Mouse (Mus musculus): ENCODE measurements around the gene Sgms1. TPM values are rescaled to one million over a fixed set of nuclear protein-coding genes. Genes with fewer than 3 reads are reported as not detected.
"Not testable (repeated sequence)": the region's sequence is repeated elsewhere in the genome, so short reads cannot be mapped to it uniquely, and the experiment has no call there.

Sgms1 gene
- total RNA-seq, 4 experiments from 2014 or later: 46.6 to 58.3 (median 50.3) TPM

DNA sequence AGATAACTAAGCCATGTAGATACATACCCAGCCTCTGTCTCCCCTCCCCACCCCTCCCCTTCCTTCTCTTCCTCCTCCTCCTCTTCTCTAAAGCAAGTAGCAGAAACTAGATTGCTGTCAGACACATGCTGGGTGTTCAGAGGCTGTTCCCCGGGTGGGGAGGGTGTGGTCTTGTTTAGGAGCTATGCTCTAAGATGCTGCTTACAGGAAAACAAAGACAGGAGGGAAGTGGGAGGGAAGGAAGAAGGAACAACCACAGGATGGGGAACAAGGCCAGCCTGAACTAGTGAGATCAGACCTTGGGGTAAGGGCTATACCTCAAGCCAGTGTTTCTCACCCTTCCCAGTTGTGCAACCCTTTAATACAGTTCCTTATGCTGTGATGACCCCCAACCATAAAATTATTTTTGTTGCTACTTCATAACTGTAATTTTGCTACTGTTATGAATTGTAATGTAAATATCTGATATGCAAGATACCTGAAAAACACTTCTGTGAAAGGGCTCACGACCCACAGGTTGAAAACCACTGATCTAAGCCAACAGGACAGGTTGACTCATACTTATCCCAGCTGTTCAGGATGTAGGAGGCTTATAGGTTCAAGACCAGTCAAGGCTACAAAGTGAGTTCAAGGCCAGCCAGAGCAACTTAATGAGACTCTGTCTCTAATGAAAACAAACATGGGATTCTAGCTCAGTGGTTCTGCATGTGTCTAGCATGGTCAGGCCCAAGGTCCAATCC, 61.3 kb downstream of the Sgms1 start:
- no peak for DNase-seq (ENCODE audit: low spot score in 2 of 2)

DNA sequence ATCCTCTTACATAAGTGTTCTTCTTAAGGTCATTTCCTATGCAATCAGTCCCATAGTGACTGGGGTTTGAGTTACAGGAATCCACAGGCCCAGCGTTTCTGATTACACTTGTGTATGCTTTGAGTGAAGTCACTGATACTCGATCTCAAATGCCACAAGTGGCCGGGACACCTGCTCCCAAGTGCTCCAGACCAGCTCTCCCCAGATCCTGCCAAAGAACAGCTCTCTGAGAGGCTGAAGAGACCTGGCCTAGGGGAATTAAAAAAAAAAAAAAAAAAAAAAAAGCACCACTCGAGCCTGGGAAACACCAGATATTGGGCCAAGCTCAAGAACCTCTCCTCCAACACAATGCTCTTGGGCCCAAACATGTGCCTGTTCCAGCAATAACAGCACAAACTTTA, 62.9 kb downstream of the Sgms1 start:
- no peak for DNase-seq (ENCODE audit: low spot score in 2 of 2)

DNA sequence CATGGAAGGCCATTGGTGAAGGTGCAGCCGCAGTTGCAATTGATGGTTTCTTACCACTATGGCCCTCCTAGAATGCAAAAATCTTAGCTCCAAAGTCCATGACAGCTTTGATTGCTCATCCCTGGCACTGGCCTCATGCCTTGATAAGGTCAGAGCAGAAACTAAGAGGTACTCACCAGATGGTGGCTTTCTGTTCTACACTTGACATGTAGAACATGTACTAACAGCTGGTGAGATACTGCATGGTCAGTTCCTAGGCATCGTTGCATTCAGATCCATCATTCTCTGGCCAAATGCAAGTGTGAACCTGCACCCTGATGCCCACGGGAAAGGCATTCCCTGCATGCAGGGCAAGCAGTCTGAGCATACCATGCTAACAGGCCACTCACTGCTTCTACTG, 63.4 kb downstream of the Sgms1 start:
- no peak for DNase-seq (ENCODE audit: low spot score in 2 of 2)

DNA sequence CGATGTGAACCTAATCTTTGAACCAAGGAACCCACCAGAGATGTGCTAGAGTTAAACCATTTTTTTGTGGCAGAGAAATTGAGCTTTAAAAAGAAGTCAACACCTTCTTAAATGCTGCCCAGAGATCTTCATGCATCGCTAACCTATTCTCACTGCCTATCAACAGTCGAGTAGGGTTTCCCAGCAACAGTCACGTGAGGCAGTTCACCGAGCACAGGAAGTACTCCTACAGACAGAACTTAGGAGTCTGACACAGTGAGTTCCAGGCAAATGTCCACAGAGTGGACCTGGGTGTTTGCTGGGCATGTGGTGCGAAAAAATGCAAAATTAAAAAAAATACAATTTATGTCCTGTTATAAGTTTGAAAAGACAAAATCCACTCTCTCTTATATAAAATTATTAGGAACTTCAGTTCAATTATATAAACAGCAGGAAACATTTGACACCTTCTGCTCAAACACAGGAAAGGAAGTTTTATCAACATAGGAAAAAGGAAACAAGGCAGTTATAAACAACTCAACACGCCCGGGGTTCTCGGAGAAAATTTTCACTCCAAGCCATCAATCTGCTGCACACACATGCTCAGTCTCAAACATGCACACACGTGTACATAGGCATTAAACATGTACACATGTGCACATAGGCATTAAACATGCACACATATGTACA, 64.3 kb downstream of the Sgms1 start:
- no peak for DNase-seq (ENCODE audit: low spot score in 2 of 2)

DNA sequence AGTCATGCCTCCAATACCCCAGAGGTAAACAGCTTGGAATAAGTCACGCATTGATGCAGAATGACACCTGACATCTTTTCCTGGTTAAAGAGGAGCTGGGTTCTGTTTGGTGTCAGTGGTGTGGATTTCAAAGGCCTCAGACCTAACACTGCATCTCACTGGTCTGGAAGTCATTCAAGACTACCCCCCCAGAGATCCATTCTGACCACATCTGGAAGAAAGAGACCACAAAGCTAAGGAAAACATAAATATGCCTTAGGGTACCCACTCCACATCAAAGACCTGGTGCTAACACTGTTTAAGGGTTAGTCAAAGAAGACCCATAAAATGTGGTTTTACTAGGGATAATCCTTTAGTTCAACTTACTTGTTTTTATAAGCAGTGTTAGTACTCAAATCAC, 65.0 kb downstream of the Sgms1 start:
- DNase-seq (ENCODE audit: low spot score in 2 of 2): no peak

DNA sequence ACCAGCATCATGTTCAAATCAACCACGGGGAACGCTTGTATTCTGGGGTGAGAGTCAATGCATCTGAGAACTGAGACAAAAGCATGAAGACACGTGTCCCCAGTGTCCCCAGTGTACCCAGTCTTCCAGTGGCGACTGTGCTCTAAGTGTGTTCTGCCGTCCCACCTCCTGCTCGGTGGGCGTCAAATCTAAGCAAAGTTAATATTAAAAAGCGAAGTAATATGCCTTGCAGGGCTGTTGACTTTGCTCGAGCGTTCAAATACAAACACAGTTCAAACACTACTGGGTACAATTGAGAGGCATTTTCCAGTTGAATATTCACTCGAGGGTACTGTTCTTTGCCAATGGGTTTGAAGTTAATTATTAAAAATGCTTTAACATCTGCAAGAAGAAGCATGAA, 66.4 kb downstream of the Sgms1 start:
- no peak for DNase-seq (ENCODE audit: low spot score in 2 of 2)

DNA sequence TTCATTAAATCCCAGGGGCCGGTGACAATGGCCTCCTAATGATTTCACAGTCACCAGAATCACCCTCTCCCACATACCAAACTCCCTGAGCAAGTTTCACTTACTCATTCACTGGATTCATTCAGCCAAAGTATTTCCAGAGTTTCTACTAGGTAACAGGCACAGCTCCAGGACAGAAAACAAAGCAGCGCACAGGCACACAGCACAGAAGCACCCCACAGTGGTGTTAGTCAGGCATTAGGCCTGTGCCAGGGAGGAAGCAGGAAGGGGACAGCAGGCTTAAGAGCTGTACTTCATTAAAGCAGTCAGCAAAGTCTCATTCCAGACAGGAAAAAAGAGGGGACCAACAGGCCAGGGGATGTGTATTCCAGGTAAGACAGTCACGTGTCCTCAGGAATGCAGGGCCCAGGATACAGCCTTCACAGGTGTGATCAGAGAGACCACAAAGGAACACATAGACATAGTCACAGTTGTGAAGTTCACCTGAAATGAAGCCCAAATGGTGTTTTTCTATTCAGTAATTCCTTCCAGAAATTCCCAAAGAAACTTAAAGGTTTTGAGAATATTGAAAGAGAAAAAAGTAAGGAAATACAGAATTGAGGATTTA, 67.0 kb downstream of the Sgms1 start:
- peak; percentile 52 to 66 for DNase-seq (ENCODE audit: low spot score in 2 of 2)

DNA sequence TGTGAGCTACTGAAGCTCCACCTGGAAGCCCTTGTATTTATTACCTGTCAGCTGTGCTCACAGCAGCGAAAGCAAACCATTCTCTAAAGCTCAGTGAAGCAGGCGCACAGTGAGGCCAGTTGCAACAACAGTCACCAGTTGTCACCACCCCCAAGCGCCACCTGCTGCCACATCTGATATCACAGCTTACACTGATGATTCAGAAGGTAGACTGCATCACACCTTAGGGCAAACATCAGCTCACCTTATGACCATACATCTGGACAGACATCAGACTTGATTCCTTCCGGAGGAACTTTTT, 69.2 kb downstream of the Sgms1 start:
- DNase-seq (ENCODE audit: low spot score in 2 of 2): peak in 1 of 2 experiments; percentile 34

DNA sequence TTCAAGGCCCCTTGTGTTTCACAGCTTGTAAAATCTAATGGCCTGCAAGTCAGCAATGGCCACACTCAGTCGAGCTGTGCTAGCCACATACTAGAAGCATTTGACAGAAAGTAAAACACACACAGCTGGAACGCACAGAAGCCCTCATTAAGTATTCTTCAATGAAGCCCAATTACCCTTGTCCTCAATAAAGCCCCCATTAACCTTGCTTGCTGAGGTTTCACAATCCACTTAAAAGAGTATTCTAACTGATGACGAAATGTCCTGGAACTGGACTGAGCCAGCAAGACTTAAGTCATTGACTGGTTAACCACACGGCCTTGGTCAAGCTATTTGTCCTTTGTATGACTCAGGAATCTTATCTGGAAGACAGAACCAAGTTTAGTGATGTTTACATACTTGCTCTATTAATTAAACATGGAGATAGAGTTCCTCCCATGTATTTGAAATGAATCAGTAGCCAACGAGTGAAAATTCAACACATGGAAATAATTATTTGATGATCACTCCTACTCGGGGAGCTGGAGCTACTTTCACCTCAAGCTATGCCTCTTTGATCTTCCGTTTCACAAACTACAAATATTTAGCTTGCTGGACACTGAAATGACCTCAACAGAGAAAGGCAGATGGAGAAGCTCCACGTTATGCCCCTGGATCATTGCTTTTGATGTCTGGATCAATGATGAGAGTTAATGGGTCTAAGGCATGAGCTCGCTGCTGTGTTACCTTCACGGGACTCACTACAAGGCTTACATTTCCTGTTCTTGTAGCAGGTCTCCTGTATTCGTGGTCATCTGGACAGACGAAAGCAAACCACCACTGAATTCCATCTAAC, 69.8 kb downstream of the Sgms1 start:
- DNase-seq (ENCODE audit: low spot score in 2 of 2): no peak

DNA sequence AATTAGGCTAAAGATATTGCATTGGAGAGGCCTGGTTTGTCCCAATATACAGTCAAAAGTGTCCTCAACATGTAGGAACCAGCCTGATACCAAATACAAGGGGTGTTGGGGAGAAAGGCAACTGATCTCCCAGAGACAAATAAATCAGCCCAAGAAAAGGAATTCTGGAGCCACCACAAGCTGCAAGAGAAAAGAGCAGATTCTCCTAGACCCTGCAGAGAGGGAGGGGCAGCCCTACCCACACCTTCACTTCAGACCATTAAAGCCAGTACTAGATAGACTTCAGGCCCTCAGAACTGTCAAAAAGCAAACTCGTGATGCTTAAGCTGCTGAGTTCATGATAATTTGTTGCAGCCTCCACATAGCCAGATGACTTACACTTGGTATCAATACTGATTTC, 70.5 kb downstream of the Sgms1 start:
- no peak for DNase-seq (ENCODE audit: low spot score in 2 of 2)

DNA sequence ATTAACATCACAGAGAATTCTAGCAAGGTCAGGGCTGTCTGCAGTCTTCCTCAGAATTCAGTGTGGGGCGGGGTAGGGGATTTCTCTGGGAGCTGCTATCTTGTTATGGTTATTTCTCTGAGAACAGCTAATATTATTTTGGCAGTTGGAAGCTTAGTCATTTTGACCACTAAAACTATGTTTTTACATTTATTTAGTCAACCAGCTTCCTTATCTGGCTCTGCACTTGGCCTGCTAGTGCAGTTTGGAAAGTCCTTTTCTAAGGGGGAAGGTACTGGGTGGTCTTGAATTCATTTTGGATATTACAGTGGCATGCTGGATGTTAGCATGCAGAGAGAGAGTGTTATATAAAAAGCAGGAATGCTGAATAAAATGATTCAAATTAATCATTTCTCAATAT, 72.2 kb downstream of the Sgms1 start:
- not testable (repeated sequence) for DNase-seq (ENCODE audit: low spot score in 2 of 2)

DNA sequence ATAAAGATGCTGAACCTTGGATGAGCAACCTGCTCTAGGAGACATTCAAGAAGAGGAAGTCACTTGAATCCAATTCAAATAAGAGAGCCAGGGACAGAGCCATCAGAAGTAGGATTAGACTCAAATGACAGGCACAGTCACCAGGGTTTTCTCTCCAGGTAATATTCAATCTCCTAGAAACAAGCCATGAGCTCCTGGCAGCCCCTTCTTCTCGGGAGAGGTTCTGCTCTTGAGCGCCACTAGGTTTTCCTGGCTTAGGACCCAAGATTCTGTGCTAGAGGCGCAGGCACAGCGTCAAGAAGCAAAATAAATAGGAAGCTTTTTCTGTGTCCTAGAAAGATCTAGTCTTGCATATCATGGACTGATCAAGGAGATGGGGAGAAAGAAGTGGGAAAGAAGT, 76.2 kb downstream of the Sgms1 start:
- no peak for DNase-seq (ENCODE audit: low spot score in 2 of 2)

DNA sequence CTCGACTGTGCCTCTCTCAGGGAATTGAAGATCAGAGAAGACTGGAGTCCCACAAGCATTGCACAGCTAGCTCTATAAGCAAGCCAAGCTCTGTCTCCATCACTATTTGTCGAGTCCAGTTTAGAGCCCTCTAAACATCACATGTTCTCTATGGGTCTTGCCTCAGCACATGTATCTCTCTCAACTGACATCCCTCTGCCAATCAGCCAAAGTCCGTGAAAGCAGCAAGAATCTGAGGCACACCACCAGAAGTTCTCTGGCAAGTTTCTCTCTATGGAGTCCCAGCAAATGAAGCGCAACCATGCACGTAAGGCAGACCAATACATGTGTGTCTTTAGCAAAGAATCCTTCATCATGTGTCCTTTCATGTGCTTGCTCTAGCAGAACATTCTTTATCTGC, 77.8 kb downstream of the Sgms1 start:
- no peak for DNase-seq (ENCODE audit: low spot score in 2 of 2)

DNA sequence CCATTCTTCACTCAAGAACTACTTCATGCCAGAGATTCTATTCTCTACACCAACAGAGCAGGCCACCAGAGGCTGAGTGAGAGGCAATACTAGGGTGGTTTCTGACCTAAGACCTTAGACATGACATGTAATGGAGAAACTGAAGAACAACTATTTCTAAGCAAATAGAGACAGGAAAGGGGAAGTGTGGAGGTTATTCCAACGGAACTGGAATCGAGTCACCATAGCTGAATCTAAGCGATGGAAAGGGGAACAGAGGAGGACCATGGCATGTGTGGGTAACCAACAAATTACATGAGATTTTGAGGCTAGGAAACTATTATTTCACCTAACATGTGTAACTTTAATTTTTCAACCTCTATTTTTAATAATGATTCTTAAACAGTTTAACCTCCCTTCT, 78.5 kb downstream of the Sgms1 start:
- no peak for DNase-seq (ENCODE audit: low spot score in 2 of 2)

DNA sequence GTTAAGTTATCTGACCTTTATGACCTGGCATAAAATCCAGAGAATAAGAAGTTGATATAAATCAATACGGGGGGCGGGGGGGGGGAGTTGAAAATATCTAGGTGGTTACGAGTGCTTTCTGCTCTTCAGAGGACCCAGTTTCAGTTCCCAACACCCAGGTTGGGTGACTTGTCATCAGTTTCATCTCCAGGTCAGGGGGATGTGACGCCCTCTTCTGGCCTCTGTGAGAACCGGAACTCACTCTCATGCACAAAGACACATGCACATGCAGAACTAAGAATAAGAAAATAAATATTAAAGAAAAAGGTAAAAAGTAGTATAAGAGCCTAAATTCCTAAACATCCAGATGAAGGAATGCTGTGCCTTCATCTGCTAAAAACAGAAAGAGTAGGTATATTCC, 79.0 kb downstream of the Sgms1 start:
- no peak for DNase-seq (ENCODE audit: low spot score in 2 of 2)

DNA sequence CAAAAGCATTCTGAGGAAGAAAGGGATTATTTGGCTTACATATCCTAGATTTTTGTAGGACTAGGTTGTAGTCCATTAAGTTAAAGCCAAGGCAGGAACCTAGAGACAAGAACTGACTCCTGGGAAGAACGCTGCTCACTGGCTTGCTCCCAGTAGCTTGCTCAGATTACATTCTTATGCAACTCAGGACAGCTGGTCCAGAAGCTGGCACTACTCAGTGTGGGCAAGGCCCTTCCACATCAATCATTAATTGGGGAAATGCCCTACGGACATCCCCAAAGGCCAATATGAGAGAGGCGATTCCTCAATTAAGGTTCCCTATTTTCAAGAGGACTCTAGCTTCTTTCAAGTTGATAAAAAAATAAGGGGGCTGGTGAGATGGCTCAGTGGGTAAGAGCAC, 80.2 kb downstream of the Sgms1 start:
- DNase-seq (ENCODE audit: low spot score in 2 of 2): no peak

DNA sequence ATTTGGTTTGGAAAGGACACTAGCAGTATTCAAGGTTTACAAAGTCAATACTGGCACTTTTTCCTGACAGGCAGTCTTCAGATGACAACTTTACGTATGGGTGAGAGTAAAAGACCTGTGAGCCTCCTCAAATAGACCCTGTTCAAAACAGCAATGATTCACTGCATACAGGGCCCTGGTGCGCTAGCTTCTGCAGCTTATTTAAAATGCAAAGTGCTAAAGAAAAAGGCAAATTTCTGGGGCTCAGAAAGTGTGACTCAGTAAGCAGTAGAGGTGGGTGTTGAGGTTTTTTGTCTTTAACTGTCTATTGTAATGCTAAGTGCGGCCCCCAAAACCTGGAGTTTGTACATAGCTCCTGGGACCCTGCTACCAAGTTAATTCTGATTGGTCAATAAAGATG, 81.2 kb downstream of the Sgms1 start:
- DNase-seq (ENCODE audit: low spot score in 2 of 2): no peak

DNA sequence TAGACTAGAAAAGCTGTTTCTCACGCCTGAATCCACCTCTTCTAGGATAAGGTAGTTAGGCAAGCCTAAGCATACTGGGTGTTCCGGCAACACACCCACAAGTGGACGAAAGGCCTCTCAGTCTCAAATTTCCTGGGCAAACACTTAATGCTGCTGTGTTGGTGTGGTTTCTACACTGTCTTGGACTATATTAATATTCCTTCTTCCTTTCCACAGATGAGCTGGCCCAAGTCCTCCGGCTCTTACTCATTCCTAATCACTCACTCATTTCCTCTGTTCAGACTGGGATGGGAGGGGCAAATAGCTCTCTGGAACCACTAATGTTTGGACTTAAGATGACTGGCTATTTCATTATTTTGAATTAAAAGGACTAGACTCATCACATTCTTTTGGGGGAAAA, 84.6 kb downstream of the Sgms1 start:
- no peak for DNase-seq (ENCODE audit: low spot score in 2 of 2)

DNA sequence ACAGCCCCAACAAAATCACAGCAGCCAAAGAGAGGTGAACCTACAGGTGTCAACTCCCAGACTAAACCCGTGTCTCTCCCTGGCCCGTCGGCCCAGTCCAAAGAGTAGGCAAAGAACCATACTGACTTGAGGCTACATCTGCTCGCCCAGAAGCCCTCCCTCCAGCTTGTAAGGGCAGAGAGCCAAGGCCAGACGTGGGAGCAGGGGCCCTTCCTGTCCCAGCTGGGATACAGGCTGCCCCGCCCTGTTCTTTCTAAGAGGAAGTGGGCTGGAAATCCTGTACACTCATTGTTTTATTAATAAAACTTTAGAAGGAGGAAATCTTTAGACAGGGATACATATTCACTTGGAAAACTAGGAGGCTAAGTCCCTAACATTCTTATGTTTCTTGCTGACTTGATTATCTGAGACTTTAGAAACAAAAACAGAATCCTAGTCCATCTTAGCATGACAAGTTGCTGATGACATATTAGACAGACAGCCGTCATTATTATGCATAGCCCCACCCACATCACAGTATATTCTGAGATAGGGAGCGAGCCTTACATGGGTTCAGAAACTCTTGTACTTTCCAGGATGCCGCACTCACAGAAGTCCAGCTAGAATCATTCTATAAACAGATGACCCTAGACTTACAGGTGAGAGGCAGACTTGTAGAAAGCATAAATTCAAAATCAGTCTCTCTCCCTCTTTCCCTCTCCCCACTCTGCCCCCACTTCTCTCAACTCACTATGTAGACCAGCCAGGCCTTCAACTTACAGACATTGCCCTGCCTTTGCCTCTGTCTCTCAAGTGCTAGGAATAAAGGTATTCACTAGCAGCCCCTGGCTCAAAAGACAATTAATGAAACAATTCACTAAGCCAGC, 85.3 kb downstream of the Sgms1 start:
- DNase-seq (ENCODE audit: low spot score in 2 of 2): no peak

DNA sequence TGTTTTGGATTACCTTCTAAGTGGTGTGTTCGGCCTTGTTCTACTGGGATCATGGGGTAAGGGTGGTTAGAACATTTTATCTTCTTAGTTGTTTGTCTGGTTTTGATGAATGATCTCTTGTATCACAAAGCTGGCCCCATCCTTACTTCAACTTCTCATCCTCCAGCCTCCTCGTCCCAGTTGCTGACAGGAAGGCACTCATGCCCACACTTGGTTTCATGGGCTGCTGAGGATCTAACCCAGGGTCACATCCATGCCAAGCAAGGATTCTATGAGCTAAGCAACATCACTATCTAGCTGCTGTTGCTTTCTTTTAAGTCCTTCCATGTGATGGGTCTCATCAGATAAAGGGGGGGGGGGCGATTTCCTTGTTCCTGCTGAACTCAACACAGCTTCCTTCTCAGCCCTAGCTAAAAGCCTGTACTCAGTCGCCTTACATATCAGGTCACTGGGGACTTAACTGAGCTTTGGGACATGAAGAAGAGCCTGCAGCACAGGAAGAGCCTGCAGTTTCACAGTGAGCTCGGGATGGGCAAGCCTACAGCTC, 86.6 kb downstream of the Sgms1 start:
- DNase-seq (ENCODE audit: low spot score in 2 of 2): no peak

DNA sequence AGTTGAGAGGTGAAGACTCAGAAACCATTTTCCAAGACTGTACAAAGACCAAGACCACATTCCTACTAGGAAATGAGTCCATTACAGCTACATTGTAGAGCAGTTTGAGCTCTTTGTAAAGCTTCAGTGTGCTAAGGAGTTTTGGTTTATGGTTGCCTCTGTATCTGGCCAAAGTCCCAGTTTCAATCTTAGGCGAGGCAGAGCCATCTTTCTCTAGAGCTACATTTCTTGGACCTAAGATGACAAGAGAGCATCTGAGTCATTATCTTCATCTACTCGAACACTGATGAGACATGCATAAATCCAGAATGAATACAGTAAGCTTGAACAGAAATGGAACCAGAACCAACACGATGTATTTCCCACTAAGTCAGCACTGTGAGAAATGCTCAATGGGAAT, 87.9 kb downstream of the Sgms1 start:
- no peak for DNase-seq (ENCODE audit: low spot score in 2 of 2)

Measured in layer of hippocampus, adult 8-10 months (tissue).